Mouse (Mus musculus) frontal cortex, postnatal 10 days (tissue): ENCODE measurements around the gene Rreb1.
"Not testable (repeated sequence)": the region's sequence is repeated elsewhere in the genome, so short reads cannot be mapped to it uniquely, and the experiment has no call there.

Experiments
- DNase-seq, 2 experiments: peaks; one replicate each; pipeline ENCODE4 v3.0.0; 2022; ENCODE audit warnings: low spot score in 2 of 2, mixed read lengths in 1 of 2

Gene Rreb1

GRCm38 (mm10) chr13:37827263-37827995 is 49.2 kb downstream of the Rreb1 start:
- peak in 1 of 2 experiments; percentile 38 for DNase-seq

GRCm38 (mm10) chr13:37827996-37828579 is 49.9 kb downstream of the Rreb1 start:
- no peak for DNase-seq

GRCm38 (mm10) chr13:37828928-37829327 is 50.7 kb downstream of the Rreb1 start:
- DNase-seq: no peak

- no peak for DNase-seq
These were observed 52.1 kb downstream of the Rreb1 start for GRCm38 (mm10) chr13:37830256-37830655.

- DNase-seq: no peak
These were observed 52.7 kb downstream of the Rreb1 start for GRCm38 (mm10) chr13:37830874-37831311.

GRCm38 (mm10) chr13:37832481-37832880 is 54.3 kb downstream of the Rreb1 start:
- DNase-seq: no peak

- DNase-seq: no peak
These were observed 55.3 kb downstream of the Rreb1 start for GRCm38 (mm10) chr13:37833500-37833899.

GRCm38 (mm10) chr13:37835296-37835695 is 57.1 kb downstream of the Rreb1 start:
- no peak for DNase-seq

GRCm38 (mm10) chr13:37835811-37836210 is 57.6 kb downstream of the Rreb1 start:
- not testable (repeated sequence) for DNase-seq

GRCm38 (mm10) chr13:37837372-37837771 is 59.2 kb downstream of the Rreb1 start:
- DNase-seq: no peak

- no peak for DNase-seq
These were observed 60.3 kb downstream of the Rreb1 start for GRCm38 (mm10) chr13:37838260-37839183.

GRCm38 (mm10) chr13:37843241-37843640 is 65.0 kb downstream of the Rreb1 start:
- DNase-seq: no peak

GRCm38 (mm10) chr13:37843844-37844243 is 65.6 kb downstream of the Rreb1 start:
- DNase-seq: no peak

- no peak for DNase-seq
These were observed 67.0 kb downstream of the Rreb1 start for GRCm38 (mm10) chr13:37845156-37845555.

- DNase-seq: no peak
These were observed 67.4 kb downstream of the Rreb1 start for GRCm38 (mm10) chr13:37845641-37846040.

GRCm38 (mm10) chr13:37846507-37846906 is 68.3 kb downstream of the Rreb1 start:
- no peak for DNase-seq

GRCm38 (mm10) chr13:37846962-37847570 is 68.9 kb downstream of the Rreb1 start:
- DNase-seq: no peak

GRCm38 (mm10) chr13:37847601-37848358 is 69.6 kb downstream of the Rreb1 start:
- DNase-seq: no peak

- DNase-seq: no peak
These were observed 70.2 kb downstream of the Rreb1 start for GRCm38 (mm10) chr13:37848438-37848837.

GRCm38 (mm10) chr13:37851617-37852016 is 73.4 kb downstream of the Rreb1 start:
- DNase-seq: no peak

GRCm38 (mm10) chr13:37852850-37853249 is 74.7 kb downstream of the Rreb1 start:
- DNase-seq: no peak
